Mouse (Mus musculus) embryonic facial prominence, embryonic 14.5 days (tissue): Measurements from ENCODE around the gene Stk10. TPM values are rescaled to one million over a fixed set of nuclear protein-coding genes. Genes with fewer than 3 reads are reported as not detected.

Experiments used
- ATAC-seq: fragments of 200-750 bp; cut with Nextera tagmentation; 2 replicates; pipeline ENCODE4 v1.8.0; 2017; ENCODE audit warnings: low read depth, moderate number of reproducible peaks, moderate TSS enrichment
- DNase-seq: peaks from one replicate; pipeline ENCODE4 v3.0.0-alpha.2; 2015; ENCODE audit warnings: low spot score
- H3K27ac ChIP-seq: fragments of 300-500 bp; sonication (generic); replicated peaks from 2 replicates; pipeline ENCODE4 v1.5.1; 2014; ENCODE audit warnings: low read depth, mild to moderate bottlenecking, low read length, moderate library complexity
- H3K27me3 ChIP-seq: fragments of 300-500 bp; sonication (generic); replicated peaks from 2 replicates; pipeline ENCODE4 v1.6.1; 2014; ENCODE audit warnings: low read length; ENCODE audit not compliant: control insufficient read depth, insufficient read depth
- H3K36me3 ChIP-seq: fragments of 300-500 bp; sonication (generic); 2 replicates; pipeline ENCODE4 v1.6.1; 2014; ENCODE audit warnings: low read length, mixed read lengths; ENCODE audit not compliant: control insufficient read depth, insufficient read depth
- H3K4me1 ChIP-seq: fragments of 300-500 bp; sonication (generic); 2 replicates; pipeline ENCODE4 v1.6.1; 2014; ENCODE audit warnings: antibody characterized with exemption, low read length; ENCODE audit not compliant: control insufficient read depth, insufficient read depth
- H3K4me2 ChIP-seq: fragments of 300-500 bp; sonication (generic); 2 replicates; pipeline ENCODE4 v1.6.1; 2014; ENCODE audit warnings: low read depth, mild to moderate bottlenecking, low read length, moderate library complexity, mixed read lengths
- H3K4me3 ChIP-seq: fragments of 300-500 bp; sonication (generic); 2 replicates; pipeline ENCODE4 v1.5.1; 2014; ENCODE audit warnings: low read depth, mild to moderate bottlenecking, low read length
- H3K9ac ChIP-seq: fragments of 300-500 bp; sonication (generic); 2 replicates; pipeline ENCODE4 v1.6.1; 2014; ENCODE audit warnings: low read depth, mild to moderate bottlenecking, low read length, moderate library complexity, mixed read lengths
- H3K9me3 ChIP-seq: fragments of 300-500 bp; sonication (generic); 2 replicates; pipeline ENCODE4 v1.6.1; 2016; ENCODE audit warnings: low read length; ENCODE audit not compliant: control insufficient read depth
- WGBS: fragments of 180-500 bp; shearing (Covaris S2); extraction: QIAGEN DNeasy Blood & Tissue Kit; methylation state at CpG from one replicate; pipeline ENCODE4 v1.1.7; 2014; 5-methylcytosine and 5-hydroxymethylcytosine counted together
- polyA plus RNA-seq: library from polyadenylated mRNA; unstranded; fragments of >200 nt; fragmentation: Nextera tagmentation; extraction: Ambion mirVana; gene quantifications from 2 replicates; pipeline ENCODE4 v1.2.1, GENCODE M21; 2014

The Stk10 gene
- polyA plus RNA-seq, 1 experiment from 2014 or later: 2.8 TPM

GRCm38 (mm10) chr11:32556333-32556990 lies 23.4 kb downstream of the Stk10 start:
- Histone ChIP-seq H3K4me2 (no peak overlapping the region), H3K36me3 (no peaks in the 10 kb centered on the region), H3K27ac (no peak overlapping the region; the same call in 1 of the 2 replicates), H3K9me3 (no peaks in the 10 kb centered on the region), H3K4me1 (peaks cover 17% of the 10 kb centered on the region), H3K27me3 (no peaks in the 10 kb centered on the region), H3K9ac (no peak overlapping the region), H3K4me3 (no peak overlapping the region)
- ATAC-seq: no peak
- 73% methylated on average over 10 of the region's 10 CpGs for WGBS
- no peak for DNase-seq

DNA sequence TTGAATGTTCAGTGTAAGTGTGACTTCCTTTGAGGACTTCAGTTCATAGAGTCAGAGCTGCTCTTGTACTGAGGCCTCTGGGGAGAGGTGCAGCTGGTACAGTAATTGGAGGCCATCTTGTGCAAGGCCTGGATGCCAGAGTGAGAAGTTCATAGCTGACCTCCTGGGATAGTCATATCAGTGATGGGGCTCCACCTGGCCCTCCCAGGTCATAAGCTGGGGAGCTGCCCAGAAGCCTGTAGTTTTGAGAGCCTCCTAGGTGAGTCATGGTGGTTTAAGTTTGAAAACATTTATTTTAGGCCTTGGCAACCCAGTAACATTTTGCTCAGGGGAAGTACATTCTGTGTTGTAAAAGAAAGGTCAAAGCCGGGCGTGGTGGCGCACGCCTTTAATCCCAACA lies 24.9 kb downstream of the Stk10 start:
- no peaks in the 10 kb centered on the region for H3K27me3 ChIP-seq
- no peak for DNase-seq
- H3K9me3 ChIP-seq: no peaks in the 10 kb centered on the region
- peaks cover 3% of the 10 kb centered on the region for H3K4me1 ChIP-seq
- H3K4me2 ChIP-seq: no peak overlapping the region
- no peak overlapping the region for H3K4me3 ChIP-seq
- no peak overlapping the region for H3K27ac ChIP-seq
- WGBS: 98% methylated on average over 4 of the region's 4 CpGs
- H3K9ac ChIP-seq: no peak overlapping the region
- H3K36me3 ChIP-seq: no peaks in the 10 kb centered on the region
- ATAC-seq: no peak

DNA sequence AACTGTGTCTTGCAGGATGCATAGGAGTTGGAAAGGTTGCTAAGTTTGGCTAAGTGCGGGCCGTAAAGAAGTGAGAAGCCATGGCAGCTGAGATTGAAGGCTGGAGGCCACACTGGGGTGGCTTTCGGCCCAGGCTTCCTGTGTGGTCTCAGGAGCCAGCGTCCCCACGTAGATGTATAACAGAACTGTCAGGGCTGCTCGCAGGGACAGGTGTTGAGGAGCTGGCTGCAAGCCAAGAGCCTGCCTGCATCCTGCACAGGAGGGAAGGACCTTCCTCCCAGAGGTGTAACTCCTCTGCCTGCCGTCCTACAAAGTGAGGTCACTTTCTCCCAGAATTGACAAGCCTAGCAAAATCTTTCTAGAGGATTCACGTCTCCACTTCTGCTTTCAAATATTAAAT lies 25.6 kb downstream of the Stk10 start:
- H3K27ac ChIP-seq: no peak overlapping the region
- no peak overlapping the region for H3K4me2 ChIP-seq
- H3K9ac ChIP-seq: no peak overlapping the region
- no peaks in the 10 kb centered on the region for H3K9me3 ChIP-seq
- H3K36me3 ChIP-seq: no peaks in the 10 kb centered on the region
- no peaks in the 10 kb centered on the region for H3K4me1 ChIP-seq
- 30% methylated on average over 8 of the region's 8 CpGs for WGBS
- ATAC-seq (peak; percentile 53), DNase-seq (peak; percentile 69)
- no peak overlapping the region for H3K4me3 ChIP-seq
- H3K27me3 ChIP-seq: no peaks in the 10 kb centered on the region

GRCm38 (mm10) chr11:32560015-32560770 lies 27.1 kb downstream of the Stk10 start:
- no peaks in the 10 kb centered on the region for H3K36me3 ChIP-seq
- no peak for DNase-seq
- H3K4me2 ChIP-seq: no peak overlapping the region
- WGBS: 74% methylated on average over 12 of the region's 12 CpGs
- H3K9me3 ChIP-seq: no peaks in the 10 kb centered on the region
- H3K9ac ChIP-seq: no peak overlapping the region
- no peaks in the 10 kb centered on the region for H3K27me3 ChIP-seq
- peaks cover 4% of the 10 kb centered on the region; the same call in 1 of the 2 replicates for H3K4me1 ChIP-seq
- no peak overlapping the region for H3K27ac ChIP-seq
- ATAC-seq: no peak
- H3K4me3 ChIP-seq: no peak overlapping the region

GRCm38 (mm10) chr11:32561465-32562355 lies 28.6 kb downstream of the Stk10 start:
- Histone ChIP-seq H3K36me3 (no peaks in the 10 kb centered on the region), H3K4me3 (no peak overlapping the region), H3K27ac (no peak overlapping the region), H3K4me2 (no peak overlapping the region), H3K9ac (no peak overlapping the region), H3K27me3 (no peaks in the 10 kb centered on the region), H3K9me3 (no peaks in the 10 kb centered on the region), H3K4me1 (peaks cover 4% of the 10 kb centered on the region; the same call in 1 of the 2 replicates)
- ATAC-seq: no peak
- 67% methylated on average over 10 of the region's 10 CpGs for WGBS
- no peak for DNase-seq

DNA sequence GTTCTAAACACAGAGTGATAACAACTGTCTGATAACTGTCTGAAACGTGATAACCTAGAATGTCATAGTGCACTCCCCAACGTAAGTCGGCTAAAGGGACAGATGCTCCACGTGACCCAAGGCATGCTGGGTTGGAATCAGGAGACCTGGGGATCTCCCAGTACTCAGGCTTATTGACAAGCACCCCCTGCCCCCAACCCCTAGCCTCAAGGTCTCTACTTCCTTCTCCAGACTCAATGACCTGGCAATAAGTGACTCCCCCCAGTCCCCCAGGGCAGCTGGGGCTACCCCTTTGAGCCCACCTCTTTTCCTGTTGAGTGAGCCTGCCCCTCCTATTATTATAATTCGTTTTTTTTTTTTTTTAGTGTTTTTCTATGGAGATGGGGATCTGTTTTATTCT lies 29.6 kb downstream of the Stk10 start:
- no peak for DNase-seq
- Histone ChIP-seq H3K4me1 (peaks cover 4% of the 10 kb centered on the region; the same call in 1 of the 2 replicates), H3K9me3 (no peaks in the 10 kb centered on the region), H3K4me2 (no peak overlapping the region), H3K4me3 (no peak overlapping the region), H3K9ac (no peak overlapping the region), H3K27ac (no peak overlapping the region), H3K36me3 (no peaks in the 10 kb centered on the region), H3K27me3 (no peaks in the 10 kb centered on the region)
- no peak for ATAC-seq
- WGBS: 64% methylated on average over 5 of the region's 5 CpGs

DNA sequence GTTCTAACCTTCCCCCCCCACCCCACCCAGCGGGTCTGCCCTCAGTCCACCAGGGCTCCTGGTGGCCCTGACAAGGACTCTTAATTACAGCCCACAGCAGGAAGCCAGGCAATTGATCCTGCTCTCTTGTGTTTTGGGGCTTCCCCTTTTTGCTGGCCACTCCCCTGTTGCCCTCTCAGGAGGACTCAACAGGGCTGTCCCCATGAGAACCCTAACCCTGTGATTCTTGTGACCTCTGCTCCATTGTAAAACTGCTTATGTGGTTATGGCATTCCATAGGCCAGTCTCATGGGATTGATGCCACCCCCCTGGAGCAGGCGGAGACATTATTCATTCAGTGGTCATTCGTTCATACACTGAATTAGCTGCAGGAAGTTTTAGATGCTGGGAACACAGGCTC lies 30.6 kb downstream of the Stk10 start:
- 63% methylated on average over 3 of the region's 3 CpGs for WGBS
- no peak for ATAC-seq
- no peak for DNase-seq
- Histone ChIP-seq H3K36me3 (no peaks in the 10 kb centered on the region), H3K9ac (no peak overlapping the region), H3K27me3 (no peaks in the 10 kb centered on the region), H3K4me3 (no peak overlapping the region), H3K4me1 (peaks cover 6% of the 10 kb centered on the region; the same call in 1 of the 2 replicates), H3K27ac (no peak overlapping the region), H3K9me3 (no peaks in the 10 kb centered on the region), H3K4me2 (no peak overlapping the region)

DNA sequence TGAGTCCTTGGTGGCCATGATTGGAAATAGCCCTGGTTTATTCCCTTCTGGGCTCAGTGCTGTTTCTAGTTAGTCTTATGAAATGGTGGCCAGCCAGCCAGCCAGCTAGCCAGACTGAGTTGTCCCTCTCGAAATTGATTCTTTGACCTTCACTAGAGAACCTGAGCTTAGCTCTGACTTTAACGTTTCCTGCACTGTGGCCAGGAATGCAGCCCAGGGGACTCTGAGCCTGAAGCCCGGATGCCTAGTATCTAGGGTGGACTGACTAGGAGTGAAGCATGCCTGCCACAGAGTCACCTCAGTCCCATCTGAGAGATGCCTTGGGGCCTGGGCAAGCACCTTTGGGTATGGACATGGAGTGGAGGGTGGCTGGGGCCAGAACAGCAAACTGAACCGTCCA lies 31.5 kb downstream of the Stk10 start:
- Histone ChIP-seq H3K9me3 (no peaks in the 10 kb centered on the region), H3K4me3 (no peak overlapping the region), H3K27me3 (no peaks in the 10 kb centered on the region), H3K4me1 (peaks cover 6% of the 10 kb centered on the region; the same call in 1 of the 2 replicates), H3K4me2 (no peak overlapping the region), H3K27ac (no peak overlapping the region), H3K9ac (no peak overlapping the region), H3K36me3 (no peaks in the 10 kb centered on the region)
- DNase-seq (no peak), ATAC-seq (no peak)
- 43% methylated on average over 4 of the region's 4 CpGs for WGBS
